Mouse (Mus musculus) kidney, adult 9 months (tissue): ENCODE data around the gene Gm20696.

ENCODE experiments used
- DNase-seq: peaks from one replicate; pipeline ENCODE4 v3.0.0; 2022

The Gm20696 gene

DNA sequence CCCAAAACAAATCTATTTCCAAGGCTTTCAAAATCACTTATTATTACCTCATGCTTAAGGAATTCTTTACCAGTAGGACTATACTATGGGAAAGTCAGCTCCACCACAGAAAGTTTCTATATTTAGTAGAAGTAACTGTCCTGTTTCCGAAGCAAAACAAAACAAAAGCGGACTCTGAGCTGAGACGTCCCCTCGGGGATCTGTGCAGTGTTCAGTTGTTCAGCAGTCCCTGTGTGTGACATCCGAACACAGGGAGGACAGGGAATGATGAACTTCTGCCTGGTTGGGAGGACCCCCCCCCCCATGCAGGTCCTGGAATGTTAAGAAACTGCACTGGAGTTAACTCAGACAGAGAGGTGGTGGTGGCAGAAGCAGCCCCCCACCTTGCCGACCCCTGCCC is 154.7 kb downstream of the Gm20696 start:
- no peak for DNase-seq

DNA sequence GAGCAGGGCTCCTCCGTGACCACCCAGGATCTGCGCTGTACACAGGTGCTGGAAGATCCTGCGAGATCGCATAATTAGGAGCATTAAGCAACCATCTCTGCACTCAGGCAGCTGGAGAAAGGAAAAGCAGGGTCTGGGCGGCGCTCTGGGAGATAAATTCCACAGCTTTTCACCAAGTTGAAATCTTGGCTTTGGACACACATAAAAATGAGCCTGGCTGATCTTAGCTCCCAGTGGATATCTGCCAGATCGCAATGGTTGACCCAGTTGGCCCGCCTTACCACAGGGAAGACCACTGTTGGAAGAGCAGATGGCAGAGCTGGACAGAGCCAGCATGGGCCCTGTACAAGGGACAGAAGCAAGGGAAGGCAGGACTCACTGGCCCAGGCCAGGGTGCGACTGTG is 157.4 kb downstream of the Gm20696 start:
- peak; percentile 19 for DNase-seq

DNA sequence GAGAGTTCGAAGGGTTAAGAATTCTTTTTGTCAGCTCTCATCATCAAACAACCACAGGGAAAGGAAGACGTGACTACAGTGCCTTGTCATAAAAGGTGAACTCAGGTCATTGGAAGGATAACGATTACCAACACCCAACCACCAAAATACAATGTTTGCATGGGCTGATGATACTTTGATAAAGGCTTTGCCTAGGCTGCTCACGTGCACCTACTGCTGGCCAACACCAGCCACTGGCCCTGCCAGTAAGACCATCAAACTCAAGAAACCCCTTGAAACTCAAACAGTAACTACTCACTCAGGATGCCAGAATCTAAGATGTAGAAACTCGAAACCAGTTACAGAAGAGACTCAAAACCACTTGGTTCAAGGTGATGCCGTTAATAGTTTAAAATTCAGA is 159.8 kb downstream of the Gm20696 start:
- DNase-seq = no peak

GRCm38 (mm10) chr6:99503741-99504140 is 162.9 kb downstream of the Gm20696 start:
- DNase-seq = no peak

DNA sequence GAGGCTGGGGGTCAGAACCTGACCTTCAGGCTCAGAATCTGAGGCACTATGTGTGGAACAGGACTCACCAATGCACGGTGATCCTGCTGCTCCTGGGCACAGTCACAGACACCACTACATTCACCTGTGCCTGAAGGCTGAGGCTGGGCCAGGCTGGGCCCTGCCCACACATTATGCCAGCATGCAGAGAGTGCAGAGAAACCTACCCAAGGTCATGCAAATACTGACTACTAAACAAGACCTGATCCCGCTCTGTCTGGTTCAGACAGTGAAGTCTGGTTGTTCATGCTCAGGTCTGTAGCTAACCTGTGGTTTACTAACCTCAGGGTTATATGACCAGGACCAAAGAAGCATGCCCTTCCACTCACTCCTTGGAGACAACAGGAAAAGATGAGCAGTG is 163.9 kb downstream of the Gm20696 start:
- no peak for DNase-seq

DNA sequence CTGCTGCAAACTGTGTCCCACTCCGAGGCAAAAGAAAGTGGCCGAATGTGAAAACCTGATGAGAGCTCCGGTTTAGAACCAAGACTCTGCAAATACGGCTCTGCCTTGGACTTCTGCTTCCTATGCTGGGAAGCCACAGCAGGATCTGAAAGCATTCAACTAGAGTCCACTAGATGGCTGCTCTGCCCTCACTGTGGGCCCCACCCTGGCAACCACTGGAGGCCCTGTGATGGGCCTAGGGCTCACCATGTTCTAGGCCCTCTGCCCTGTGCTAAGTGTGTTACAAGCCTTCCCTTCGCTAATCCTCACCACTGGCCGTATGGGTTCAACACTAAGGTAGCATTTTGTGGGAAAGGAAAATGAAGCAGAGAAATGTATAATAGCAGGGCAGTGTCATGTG is 164.3 kb downstream of the Gm20696 start:
- DNase-seq = no peak

DNA sequence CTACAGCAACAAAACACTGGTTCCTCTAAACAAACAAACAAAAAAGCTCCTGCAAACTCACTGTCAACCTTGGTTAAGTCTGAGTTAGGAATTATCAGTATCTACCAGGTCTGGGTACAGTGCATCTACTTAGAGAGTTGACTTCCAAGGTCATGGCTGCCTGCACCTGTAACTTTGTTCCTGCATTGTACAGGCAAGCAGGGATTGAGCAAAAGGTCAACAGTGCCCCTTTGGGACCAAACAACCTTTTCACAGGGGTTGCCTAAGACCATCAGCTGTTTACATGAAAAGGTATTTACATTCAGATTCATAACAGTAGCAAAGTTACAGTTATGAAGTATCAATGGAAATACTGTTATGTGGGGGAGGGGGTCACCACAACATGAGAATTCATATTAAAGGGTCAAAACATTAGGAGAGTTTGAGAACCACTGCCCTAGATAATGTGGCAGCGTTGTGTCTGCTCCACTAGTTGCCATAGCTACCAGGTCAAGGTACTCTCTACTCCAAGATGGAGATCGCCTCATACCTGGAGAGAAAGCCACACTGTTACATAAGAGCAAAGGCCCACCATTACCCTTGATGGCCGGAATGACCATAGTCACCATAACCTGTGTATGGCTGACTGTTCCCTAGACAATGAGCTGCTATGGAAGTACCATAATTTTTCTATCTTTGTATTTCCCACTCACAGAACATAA is 165.9 kb downstream of the Gm20696 start:
- no peak for DNase-seq

GRCm38 (mm10) chr6:99498082-99498481 is 168.5 kb downstream of the Gm20696 start:
- DNase-seq = no peak

- no peak for DNase-seq
These were observed 170.5 kb downstream of the Gm20696 start for GRCm38 (mm10) chr6:99496114-99496513.

- DNase-seq = no peak
These were observed 173.7 kb downstream of the Gm20696 start for GRCm38 (mm10) chr6:99492937-99493336.

DNA sequence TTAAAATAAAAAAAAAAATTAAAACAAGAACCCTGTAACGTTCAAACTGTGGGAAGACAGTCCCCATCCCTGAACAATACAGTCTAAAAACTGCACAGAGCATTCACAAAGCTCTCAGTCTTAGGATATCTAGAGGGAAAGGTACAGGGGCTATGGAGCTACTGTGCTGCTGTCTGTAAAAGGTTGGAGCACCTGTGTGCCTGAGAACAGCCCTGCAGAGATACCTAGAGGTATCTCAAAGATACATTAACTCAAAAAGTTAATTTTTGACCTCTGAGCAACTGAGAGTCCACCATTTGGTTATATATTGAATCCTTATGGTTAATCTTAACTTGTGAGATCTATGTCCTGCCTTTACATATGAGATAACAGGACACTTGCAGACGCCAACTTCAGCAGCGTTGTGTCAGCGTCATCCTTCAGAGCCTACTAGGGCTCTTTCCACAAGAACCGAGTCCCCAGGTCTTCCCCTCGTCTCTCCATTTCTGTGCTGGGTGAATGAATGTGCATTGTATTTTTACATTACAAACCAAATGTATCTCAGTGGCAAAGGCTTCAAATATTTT is 174.5 kb downstream of the Gm20696 start:
- DNase-seq = no peak

GRCm38 (mm10) chr6:99491146-99491545 is 175.5 kb downstream of the Gm20696 start:
- DNase-seq = no peak

GRCm38 (mm10) chr6:99489900-99490648 is 176.5 kb downstream of the Gm20696 start:
- no peak for DNase-seq

- no peak for DNase-seq
These were observed 177.2 kb downstream of the Gm20696 start for GRCm38 (mm10) chr6:99489423-99489822.

- DNase-seq = no peak
These were observed 180.5 kb downstream of the Gm20696 start for GRCm38 (mm10) chr6:99485884-99486640.

GRCm38 (mm10) chr6:99485217-99485883 is 181.2 kb downstream of the Gm20696 start:
- peak; percentile 60 for DNase-seq

DNA sequence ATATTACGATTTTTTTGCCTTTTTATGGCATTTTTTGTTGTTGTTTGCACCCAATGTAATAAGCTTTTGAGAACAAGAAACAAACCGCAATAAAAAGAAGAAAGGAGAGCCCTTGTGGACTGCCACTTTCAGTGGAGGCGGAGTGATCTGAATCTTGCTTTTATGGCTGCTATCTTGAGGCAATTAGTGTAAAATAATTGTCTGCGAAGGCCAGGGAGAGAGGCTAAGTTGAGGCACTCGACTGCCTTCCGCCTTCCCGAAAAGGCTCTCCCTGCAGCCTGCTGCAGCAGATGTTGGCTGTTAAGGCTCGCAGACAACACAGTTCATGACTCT is 181.7 kb downstream of the Gm20696 start:
- no peak for DNase-seq

- no peak for DNase-seq
These were observed 182.3 kb downstream of the Gm20696 start for GRCm38 (mm10) chr6:99484197-99484725.

DNA sequence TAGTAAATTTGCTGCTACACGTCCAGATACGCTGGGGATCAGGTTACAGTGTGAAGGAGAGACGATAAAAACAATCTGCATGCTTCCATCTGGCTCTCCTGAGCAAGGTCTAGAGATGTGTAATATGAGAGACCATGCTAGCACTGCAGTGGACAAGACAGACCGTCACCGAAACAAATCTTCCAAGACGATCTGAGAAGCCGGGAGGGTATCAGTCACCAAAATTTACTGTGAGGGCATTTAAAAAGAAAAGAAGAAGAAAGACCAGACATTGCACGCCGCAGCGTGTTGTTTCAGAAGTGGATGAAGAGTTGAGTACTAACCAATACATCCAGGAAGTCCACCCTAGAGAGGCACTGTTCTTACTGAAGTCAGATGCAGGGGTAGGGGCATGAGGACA is 183.0 kb downstream of the Gm20696 start:
- DNase-seq = no peak

- DNase-seq = no peak
These were observed 185.0 kb downstream of the Gm20696 start for GRCm38 (mm10) chr6:99481568-99481967.

DNA sequence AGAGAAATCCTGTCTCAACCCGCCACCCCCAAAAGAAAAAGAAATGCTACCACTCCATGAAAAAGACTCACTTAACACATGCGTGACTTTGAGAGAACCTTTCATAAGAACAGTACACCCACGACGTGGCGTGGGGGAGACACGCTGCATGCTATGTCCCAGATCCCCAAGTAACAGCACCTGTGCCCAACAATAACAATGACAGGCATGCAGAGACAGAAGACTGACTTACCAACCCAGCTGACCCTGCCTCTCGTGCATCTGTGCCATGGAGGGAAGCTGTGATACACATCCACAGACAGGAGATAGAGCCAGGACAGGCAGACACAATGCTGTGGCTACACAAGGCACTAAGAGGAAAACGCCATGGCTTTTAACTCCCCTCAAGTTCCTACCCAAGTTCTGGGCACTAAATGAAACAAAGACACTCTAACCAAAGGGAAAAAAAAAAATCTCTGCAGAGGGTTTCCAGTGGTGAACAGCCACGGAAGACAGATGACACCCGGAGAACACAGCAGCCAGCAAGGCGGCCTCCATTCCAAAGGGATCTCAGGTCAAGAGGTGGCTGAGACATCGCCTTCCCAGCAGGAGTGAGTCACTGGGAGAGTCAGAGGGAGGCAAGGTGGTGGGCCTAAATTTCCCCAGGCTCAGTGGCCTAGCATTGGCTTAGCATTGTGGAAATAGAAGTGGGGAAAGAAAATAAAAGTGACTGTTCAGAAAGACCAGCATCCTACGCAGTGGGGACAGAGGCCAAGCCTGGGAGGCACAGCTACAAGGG is 187.5 kb downstream of the Gm20696 start:
- no peak for DNase-seq

GRCm38 (mm10) chr6:99475040-99475439 is 191.6 kb downstream of the Gm20696 start:
- peak; percentile 27 for DNase-seq
